Mouse (Mus musculus) CD8-positive naive resting alpha-beta T cell, adult 57 days (primary cell): ENCODE results near the gene Olfr889. TPM values are rescaled to one million over a fixed set of nuclear protein-coding genes. Genes with fewer than 3 reads are reported as not detected.

Source experiments
- total RNA-seq: library from RNA; stranded (reverse); gene quantifications from one replicate; pipeline ENCODE4 v1.2.4, GENCODE M21; 2023

Gene Olfr889
- not detected for total RNA-seq

DNA sequence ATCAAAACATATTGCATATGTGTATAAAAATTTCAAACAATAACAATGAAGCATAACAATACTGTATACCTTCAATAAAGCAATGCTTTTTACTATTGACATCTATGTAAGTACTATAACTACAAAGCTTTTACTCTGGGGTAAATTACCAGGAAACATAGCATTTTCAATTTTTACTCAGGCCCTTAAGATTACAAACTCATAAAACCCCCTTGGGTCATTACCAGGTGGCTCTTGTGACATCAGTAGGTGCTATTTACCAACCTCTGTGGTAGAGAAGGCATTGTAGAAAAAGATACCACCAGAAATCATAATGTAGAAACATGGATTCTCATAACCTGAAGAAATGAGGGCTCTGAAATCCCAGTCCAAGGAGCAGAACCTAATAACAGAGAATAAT, at the start of gene Olfr889:
Gene Olfr889 (plus strand): TSS at position 301 of the 400 bp plus-strand sequence.

DNA sequence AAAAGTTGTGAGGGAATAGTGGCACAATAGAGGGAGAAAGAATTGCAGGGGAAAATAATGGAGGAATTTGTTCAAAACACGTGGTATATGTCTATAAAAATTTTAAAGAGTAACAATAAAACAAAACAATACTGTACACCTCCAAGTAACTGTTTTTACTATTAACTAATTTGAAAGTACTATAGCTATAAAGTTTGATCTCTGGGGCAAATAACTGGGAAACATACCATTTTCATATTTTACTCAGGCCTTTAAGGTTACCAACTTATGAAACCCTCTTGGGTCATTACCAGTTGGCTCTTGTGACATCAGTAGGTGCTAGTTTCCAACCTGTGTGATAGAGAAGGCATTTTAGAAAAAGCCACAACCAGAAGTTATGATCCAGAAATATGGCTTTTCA, 31.2 kb upstream of the Olfr889 start, which contains the start of gene Olfr887:
Gene Olfr887 (plus strand): TSS at position 301 of the 400 bp plus-strand sequence.

DNA sequence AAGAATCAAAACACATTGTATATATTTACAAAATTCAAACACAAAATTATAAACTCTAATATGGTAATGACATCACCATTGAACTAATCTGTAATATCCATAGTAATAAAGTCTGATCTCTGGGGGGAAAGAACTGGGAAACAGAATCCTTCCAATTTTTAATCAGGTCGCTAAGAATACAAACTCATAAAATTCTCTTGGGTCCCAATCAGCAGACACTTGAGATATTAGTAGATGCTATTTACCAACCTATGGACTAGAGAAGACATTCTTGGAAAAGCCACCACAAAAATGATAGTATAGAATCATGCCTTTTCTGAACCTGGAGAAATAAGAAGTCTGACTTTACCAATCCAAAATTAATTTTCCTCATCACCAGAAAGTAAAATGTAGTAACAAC, 7.2 kb upstream of the Olfr889 start, which contains the start of gene Olfr888:
Gene Olfr888 (plus strand): TSS at position 301 of the 400 bp plus-strand sequence.

DNA sequence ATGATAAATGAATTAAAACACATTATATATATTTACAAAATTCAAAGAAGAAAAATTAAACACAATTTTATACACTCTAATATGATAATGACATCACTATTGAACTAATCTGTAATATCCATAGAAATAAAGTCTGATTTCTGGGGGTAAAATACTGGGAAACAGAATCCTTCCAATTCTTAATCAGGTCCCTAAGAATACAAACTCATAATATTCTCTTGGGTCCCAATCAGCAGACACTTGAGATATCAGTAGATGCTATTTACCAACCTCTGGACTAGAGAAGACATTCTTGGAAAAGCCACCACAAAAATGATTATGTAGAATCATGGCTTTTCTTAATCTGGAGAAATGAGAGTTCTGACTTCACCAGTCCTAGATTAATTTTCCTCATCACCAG, 27.2 kb downstream of the Olfr889 start, which contains the start of gene Olfr890:
Gene Olfr890 (plus strand): TSS at position 301 of the 400 bp plus-strand sequence.

Other genes with a start within 250 kb of the Olfr889 start
- not detected for gene Olfr145, start 218.5 kb upstream of the Olfr889 start, total RNA-seq
- gene Olfr878, start 197.4 kb upstream of the Olfr889 start, total RNA-seq = not detected
- not detected for gene Olfr881, start 123.4 kb upstream of the Olfr889 start, total RNA-seq
- not detected for gene Olfr883, start 89.4 kb upstream of the Olfr889 start, total RNA-seq
- gene Olfr884, start 68.6 kb upstream of the Olfr889 start, total RNA-seq = not detected
- not detected for gene Olfr885, start 53.9 kb upstream of the Olfr889 start, total RNA-seq
- gene Olfr887, start 31.1 kb upstream of the Olfr889 start, total RNA-seq = not detected
- gene Olfr888, start 7.1 kb upstream of the Olfr889 start, total RNA-seq = not detected
- not detected for gene Olfr890, start 27.3 kb downstream of the Olfr889 start, total RNA-seq
- gene Olfr891, start 65.6 kb downstream of the Olfr889 start, total RNA-seq = not detected
- not detected for gene Olfr893, start 93.2 kb downstream of the Olfr889 start, total RNA-seq
- not detected for gene Olfr894, start 102.9 kb downstream of the Olfr889 start, total RNA-seq
- gene Olfr143, start 137.6 kb downstream of the Olfr889 start, total RNA-seq = not detected
- gene Olfr895, start 152.7 kb downstream of the Olfr889 start, total RNA-seq = not detected
- gene Olfr896-ps1, start 175.9 kb downstream of the Olfr889 start, total RNA-seq = not detected
- gene Olfr25, start 213.9 kb downstream of the Olfr889 start, total RNA-seq = not detected
- not detected for gene Olfr898, start 233.2 kb downstream of the Olfr889 start, total RNA-seq